Mouse (Mus musculus): Measurements from ENCODE around the gene Exosc9.

DNA sequence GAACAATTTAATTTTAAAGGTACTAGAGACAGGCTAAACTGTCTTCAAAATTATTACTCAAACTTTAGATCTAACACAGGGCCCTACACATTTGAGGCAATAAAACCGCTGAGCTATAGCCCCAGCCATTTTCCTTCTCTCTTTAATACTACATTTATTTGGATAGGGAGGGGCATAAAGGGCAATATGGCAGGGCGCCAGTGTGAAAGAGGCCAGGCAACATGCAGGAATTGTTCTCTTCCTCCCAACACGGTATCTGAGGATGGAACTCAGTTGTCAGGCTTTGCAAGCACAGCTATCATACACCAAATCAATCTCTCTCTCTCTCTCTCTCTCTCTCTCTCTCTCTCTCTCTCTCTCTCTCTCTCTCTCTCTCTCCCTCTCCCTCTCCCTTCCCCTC is 46.4 kb downstream of the Exosc9 start:
- TF ChIP-seq ZNF384 (IDR thresholded peaks at IDR 0.05; ENCODE audit: low read depth, low read length), result no peak
- no peak for TF ChIP-seq CHD2 (IDR thresholded peaks at IDR 0.05; ENCODE audit: low read depth, low read length)
- TF ChIP-seq MAFK (IDR thresholded peaks at IDR 0.05; ENCODE audit: insufficient read depth, low read depth, low read length), result no peak
- no peak for TF ChIP-seq ZC3H11A (IDR thresholded peaks at IDR 0.05; ENCODE audit: borderline replicate concordance, low read depth, low read length)
- TF ChIP-seq HCFC1 (IDR thresholded peaks at IDR 0.05; ENCODE audit: borderline replicate concordance, insufficient read depth, low read length), result no peak

Data from ES-E14 (cell line).